Mouse (Mus musculus): ENCODE measurements around the gene Dmap1. TPM values are rescaled to one million over a fixed set of nuclear protein-coding genes. Genes with fewer than 3 reads are reported as not detected.
A peak's percentile ranks its signal among the peaks of the same experiment; 100 is the strongest.

Dmap1 gene
- total and polyA plus RNA-seq, 3 experiments = 45.2 to 69.7 TPM; not detected in 1

GRCm38 (mm10) chr4:117652727-117653126 is 29.3 kb downstream of the Dmap1 start:
- Histone ChIP-seq H3K4me1 (ENCODE audit: control insufficient read depth in 1 of 2, insufficient read depth in 2 of 2, low read length in 2 of 2) (peaks cover 0 to 1% of the 10 kb centered on the region in 2 experiments; a peak in 1 of 4 replicates), H3K36me3 (ENCODE audit: control insufficient read depth in 1 of 2, insufficient read depth in 2 of 2, low read length in 2 of 2) (no peaks in the 10 kb centered on the region), H3K9ac (ENCODE audit: control insufficient read depth, low read depth, low read length, poor library complexity, severe bottlenecking) (no peak overlapping the region), H3K79me2 (ENCODE audit: control insufficient read depth, insufficient read depth, low read length, poor library complexity) (no peaks in the 10 kb centered on the region), H3K27ac (ENCODE audit: control insufficient read depth, low read depth, low read length) (no peak overlapping the region), H3K27me3 (ENCODE audit: control insufficient read depth in 1 of 2, insufficient read depth in 2 of 2, low read length in 2 of 2) (no peaks in the 10 kb centered on the region), H3K4me3 (ENCODE audit: control insufficient read depth in 1 of 2, insufficient read depth in 1 of 2, low read depth in 2 of 2, low read length in 2 of 2) (no peak overlapping the region), H3K9me3 (replicated peaks; ENCODE audit: insufficient read depth, low read length) (no peaks in the 10 kb centered on the region)
- DNase-seq (ENCODE audit: low read depth, low spot score) = peak; percentile 56
- TF ChIP-seq ZKSCAN1 (IDR thresholded peaks at IDR 0.05; ENCODE audit: low read depth, low read length) (no peak), GATA1 (IDR thresholded peaks at IDR 0.05; ENCODE audit: low read depth, low read length) (0 out of 2 replicates have a peak, but pooled peaks have one; percentile 14), RAD21 (IDR thresholded peaks at IDR 0.05; ENCODE audit: low read depth, low read length) (peak; percentile 14), CHD2 (IDR thresholded peaks at IDR 0.05; ENCODE audit: low read length) (no peak), TCF12 (IDR thresholded peaks at IDR 0.05; ENCODE audit: low read depth, low read length) (no peak), MAX (IDR thresholded peaks at IDR 0.05; ENCODE audit: low read length) (no peak), SMC3 (IDR thresholded peaks at IDR 0.05; ENCODE audit: low read depth, low read length) (peak; percentile 11; the same call in 1 of the 2 replicates), CTCF (IDR thresholded peaks at IDR 0.05 in 2 of 3, conservative IDR thresholded peaks at IDR 0.05 in 1 of 3; ENCODE audit: control insufficient read depth in 1 of 3, insufficient read depth in 1 of 3, low read depth in 2 of 3, low read length in 3 of 3, poor library complexity in 1 of 3, severe bottlenecking in 1 of 3) (peak in 1 of 3 experiments; percentile 13; a peak in 1 of 6 replicates)

DNA sequence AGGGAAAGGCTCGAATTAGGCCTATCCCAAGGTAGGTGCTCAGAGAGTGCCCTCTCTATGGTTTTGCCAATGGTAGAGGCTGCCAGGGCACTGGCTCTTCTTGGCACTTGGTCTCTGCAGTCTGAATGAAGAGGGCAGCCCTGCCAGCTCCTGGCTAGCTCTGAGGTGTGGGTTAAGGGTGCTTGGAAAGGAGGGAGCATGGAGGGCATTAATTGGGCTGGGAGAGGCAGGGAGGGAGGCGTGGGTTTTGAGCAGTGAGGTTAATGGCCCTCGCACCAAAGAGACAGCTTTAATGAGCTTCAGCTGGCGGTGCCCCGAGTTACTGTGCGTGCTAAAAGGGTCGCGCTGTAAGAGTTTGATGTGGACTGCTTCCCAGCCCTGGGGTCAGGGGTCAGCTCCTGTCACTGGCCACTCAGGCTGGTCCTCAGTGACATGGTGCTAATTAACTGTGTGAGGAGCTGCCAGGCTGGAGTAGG is 30.4 kb downstream of the Dmap1 start:
- Histone ChIP-seq H3K36me3 (ENCODE audit: control insufficient read depth in 1 of 2, insufficient read depth in 2 of 2, low read length in 2 of 2) (peaks cover 0 to 7% of the 10 kb centered on the region in 2 experiments; a peak in 2 of 4 replicates), H3K4me3 (ENCODE audit: control insufficient read depth in 1 of 2, insufficient read depth in 1 of 2, low read depth in 2 of 2, low read length in 2 of 2) (no peak overlapping the region), H3K27ac (ENCODE audit: control insufficient read depth, low read depth, low read length) (no peak overlapping the region), H3K9ac (ENCODE audit: control insufficient read depth, low read depth, low read length, poor library complexity, severe bottlenecking) (no peak overlapping the region), H3K9me3 (replicated peaks; ENCODE audit: insufficient read depth, low read length) (no peaks in the 10 kb centered on the region), H3K79me2 (ENCODE audit: control insufficient read depth, insufficient read depth, low read length, poor library complexity) (no peaks in the 10 kb centered on the region), H3K27me3 (ENCODE audit: control insufficient read depth in 1 of 2, insufficient read depth in 2 of 2, low read length in 2 of 2) (no peaks in the 10 kb centered on the region), H3K4me1 (ENCODE audit: control insufficient read depth in 1 of 2, insufficient read depth in 2 of 2, low read length in 2 of 2) (peaks cover 4 to 10% of the 10 kb centered on the region in 2 experiments; a peak in 3 of 4 replicates)
- no peak for DNase-seq (ENCODE audit: low read depth, low spot score)
- TF ChIP-seq HCFC1 (IDR thresholded peaks at IDR 0.05; ENCODE audit: low read depth, low read length) (no peak), MAX (IDR thresholded peaks at IDR 0.05; ENCODE audit: low read length) (no peak), POLR2AphosphoS5 (IDR thresholded peaks at IDR 0.05; ENCODE audit: borderline replicate concordance, low read depth, low read length) (no peak), ZNF384 (IDR thresholded peaks at IDR 0.05; ENCODE audit: low read depth, low read length) (no peak), RCOR1 (IDR thresholded peaks at IDR 0.05; ENCODE audit: low read depth, low read length) (no peak), SMC3 (IDR thresholded peaks at IDR 0.05; ENCODE audit: low read depth, low read length) (no peak), CTCF (IDR thresholded peaks at IDR 0.05 in 2 of 3, conservative IDR thresholded peaks at IDR 0.05 in 1 of 3; ENCODE audit: control insufficient read depth in 1 of 3, insufficient read depth in 1 of 3, low read depth in 2 of 3, low read length in 3 of 3, poor library complexity in 1 of 3, severe bottlenecking in 1 of 3) (no peak), EP300 (IDR thresholded peaks at IDR 0.05; ENCODE audit: low read depth in 1 of 2, low read length in 2 of 2) (no peak), RAD21 (IDR thresholded peaks at IDR 0.05; ENCODE audit: low read depth, low read length) (no peak), E2F4 (IDR thresholded peaks at IDR 0.05; ENCODE audit: borderline replicate concordance, low read depth, low read length) (no peak)

Data from MEL (cell line).